Comparison of ENCODE assay signal across 15 mouse cellular contexts in the genomic region with DNA sequence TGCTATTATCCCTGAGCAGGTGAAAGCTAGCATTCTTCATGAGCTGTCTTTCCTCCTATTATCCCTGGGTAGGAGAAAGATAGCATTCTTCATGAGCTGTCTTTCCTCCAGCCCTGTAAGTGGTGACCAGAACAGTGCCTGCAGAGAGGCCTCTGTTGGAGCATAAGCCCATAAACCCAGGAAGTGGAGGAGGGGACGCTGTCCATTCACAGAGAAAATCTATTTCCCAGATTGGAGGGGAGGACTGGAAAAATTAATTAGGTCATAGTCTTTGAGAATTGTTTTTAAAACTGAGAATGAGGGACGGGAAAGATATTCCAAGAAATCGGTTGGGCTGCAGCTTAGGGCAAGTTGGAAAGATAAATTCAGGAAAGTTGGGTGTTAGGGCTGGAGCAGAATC. TPM values are rescaled to one million over a fixed set of nuclear protein-coding genes. Genes with fewer than 3 reads are reported as not detected.
DNase-seq lines count a peak whose midpoint lies in the region; ATAC-seq and TF ChIP-seq lines count a peak whose summit lies in the region.
"Had no signal": no experiment of that assay in that cellular context is flagged by ENCODE, and none has a peak within 500 bp of the region (broad histone marks: within the 10 kb centered on the region; RNA-seq: fewer than 3 reads in every experiment).

No protein-coding gene starts in this region.

- no peak for ATAC-seq in embryonic facial prominence, embryonic 14.5 days (ENCODE audit: low read depth)
- ATAC-seq in intestine, embryonic 14.5 days (replicated peaks; ENCODE audit: low FRiP score, low TSS enrichment, low read depth) = no peak
- no peak for ATAC-seq in intestine, embryonic 15.5 days
- no peak for ATAC-seq in limb, embryonic 13.5 days (ENCODE audit: low FRiP score, low read depth)

- peak overlapping the region; percentile 45; the same call in 1 of the 2 replicates for H3K27ac ChIP-seq in embryonic facial prominence, embryonic 14.5 days (replicated peaks; ENCODE audit: low read depth, low read length)
- no peak overlapping the region for H3K27ac ChIP-seq in embryonic facial prominence, embryonic 10.5 days (replicated peaks)
- H3K27ac ChIP-seq in intestine, embryonic 14.5 days (ENCODE audit: low read depth) = peak overlapping the region; percentile 33; the same call in 1 of the 2 replicates
- H3K27ac ChIP-seq in intestine, embryonic 15.5 days = no peak overlapping the region
- peak overlapping the region; percentile 94 for H3K27ac ChIP-seq in CH12.LX (ENCODE audit: insufficient read depth, low read depth)
- H3K27ac ChIP-seq in limb, embryonic 13.5 days = peak overlapping the region; percentile 49

- no peaks in the 10 kb centered on the region for H3K36me3 ChIP-seq in embryonic facial prominence, embryonic 14.5 days (ENCODE audit: control insufficient read depth, insufficient read depth, low read length)
- no peaks in the 10 kb centered on the region for H3K36me3 ChIP-seq in embryonic facial prominence, embryonic 10.5 days (replicated peaks)
- no peaks in the 10 kb centered on the region for H3K36me3 ChIP-seq in intestine, embryonic 14.5 days (ENCODE audit: control insufficient read depth, insufficient read depth, low read length)
- H3K36me3 ChIP-seq in intestine, embryonic 15.5 days = no peaks in the 10 kb centered on the region
- peaks cover 0 to 5% of the 10 kb centered on the region in 2 experiments for H3K36me3 ChIP-seq in CH12.LX (replicated peaks in 1 of 2; ENCODE audit: control insufficient read depth in 1 of 2, insufficient read depth in 1 of 2, low read length in 1 of 2)
- H3K36me3 ChIP-seq in limb, embryonic 13.5 days = no peaks in the 10 kb centered on the region
- H3K36me3 ChIP-seq: liver, embryonic 13.5 days; midbrain, embryonic 10.5 days had no signal

- dilution Hi-C loops in CH12.LX (cut with MboI; ENCODE audit: extremely low pct_ligation_motif_present, extremely low pct_unique_long_range_greater_than_20kb, low sequenced_read_pairs) = no loop called here

- H3K27me3 ChIP-seq in embryonic facial prominence, embryonic 14.5 days (replicated peaks; ENCODE audit: control insufficient read depth, insufficient read depth, low read length) = no peaks in the 10 kb centered on the region
- no peaks in the 10 kb centered on the region for H3K27me3 ChIP-seq in embryonic facial prominence, embryonic 10.5 days (replicated peaks; ENCODE audit: low read depth, poor library complexity, severe bottlenecking)
- no peaks in the 10 kb centered on the region for H3K27me3 ChIP-seq in intestine, embryonic 14.5 days (replicated peaks; ENCODE audit: control insufficient read depth, insufficient read depth, low read length)
- H3K27me3 ChIP-seq in intestine, embryonic 15.5 days (replicated peaks) = no peaks in the 10 kb centered on the region
- no peaks in the 10 kb centered on the region for H3K27me3 ChIP-seq in CH12.LX (replicated peaks)
- no peaks in the 10 kb centered on the region for H3K27me3 ChIP-seq in limb, embryonic 13.5 days
- H3K27me3 ChIP-seq: liver, embryonic 13.5 days had no signal

- no peak overlapping the region for H3K9ac ChIP-seq in embryonic facial prominence, embryonic 14.5 days (ENCODE audit: low read depth, low read length)
- H3K9ac ChIP-seq in intestine, embryonic 14.5 days (ENCODE audit: low read length) = no peak overlapping the region
- no peak overlapping the region for H3K9ac ChIP-seq in intestine, embryonic 15.5 days
- peak overlapping the region; percentile 35; the same call in 1 of the 2 replicates for H3K9ac ChIP-seq in CH12.LX (ENCODE audit: insufficient read depth, low read depth)
- peak overlapping the region; percentile 40; the same call in 1 of the 2 replicates for H3K9ac ChIP-seq in limb, embryonic 13.5 days
- H3K9ac ChIP-seq: liver, embryonic 13.5 days had no signal

- no peaks in the 10 kb centered on the region; the same call in 1 of the 2 replicates for H3K79me2 ChIP-seq in CH12.LX (replicated peaks; ENCODE audit: control insufficient read depth, extremely low read depth, insufficient read depth, poor library complexity, severe bottlenecking)

- TF ChIP-seq EP300 in CH12.LX (IDR thresholded peaks at IDR 0.05; ENCODE audit: low read length) = no peak

- H3K4me2 ChIP-seq in embryonic facial prominence, embryonic 14.5 days (ENCODE audit: low read depth, low read length) = no peak overlapping the region
- no peak overlapping the region for H3K4me2 ChIP-seq in intestine, embryonic 14.5 days (ENCODE audit: low read length)
- H3K4me2 ChIP-seq in intestine, embryonic 15.5 days (replicated peaks) = no peak overlapping the region
- H3K4me2 ChIP-seq in CH12.LX (ENCODE audit: insufficient read depth, low read depth, poor library complexity, severe bottlenecking) = peak overlapping the region; percentile 80; the same call in 1 of the 2 replicates
- peak overlapping the region; percentile 39 for H3K4me2 ChIP-seq in limb, embryonic 13.5 days (replicated peaks)
- H3K4me2 ChIP-seq: liver, embryonic 13.5 days had no signal

- WGBS in embryonic facial prominence, embryonic 14.5 days = 58% methylated on average over 3 of the region's 3 CpGs
- WGBS in embryonic facial prominence, embryonic 10.5 days = 73% methylated on average over 3 of the region's 3 CpGs
- 50% methylated on average over 3 of the region's 3 CpGs for WGBS in intestine, embryonic 14.5 days
- WGBS in intestine, embryonic 15.5 days = 52% methylated on average over 3 of the region's 3 CpGs
- 50% methylated on average over 3 of the region's 3 CpGs for WGBS in limb, embryonic 13.5 days

- no peaks in the 10 kb centered on the region for H3K9me3 ChIP-seq in embryonic facial prominence, embryonic 14.5 days (ENCODE audit: control insufficient read depth, low read length)
- H3K9me3 ChIP-seq in embryonic facial prominence, embryonic 10.5 days = no peaks in the 10 kb centered on the region
- H3K9me3 ChIP-seq in intestine, embryonic 14.5 days (ENCODE audit: control insufficient read depth, low read length) = no peaks in the 10 kb centered on the region
- H3K9me3 ChIP-seq in intestine, embryonic 15.5 days = no peaks in the 10 kb centered on the region
- H3K9me3 ChIP-seq in CH12.LX (replicated peaks; ENCODE audit: low read length) = no peaks in the 10 kb centered on the region
- no peaks in the 10 kb centered on the region for H3K9me3 ChIP-seq in limb, embryonic 13.5 days
- H3K9me3 ChIP-seq: liver, embryonic 13.5 days; midbrain, embryonic 10.5 days had no signal

- DNase-seq in embryonic facial prominence, embryonic 14.5 days (ENCODE audit: low spot score) = no peak
- no peak for DNase-seq in embryonic facial prominence, embryonic 10.5 days (ENCODE audit: low spot score)
- no peak for DNase-seq in intestine, embryonic 14.5 days (ENCODE audit: low spot score)
- DNase-seq in CH12.LX (ENCODE audit: extremely low read depth) (no peak), adipocyte (ENCODE audit: low spot score) (no peak)
- DNase-seq in layer of hippocampus, postnatal 25 days (ENCODE audit: extremely low spot score in 1 of 2, low spot score in 1 of 2) = no peak
- DNase-seq: liver, embryonic 13.5 days; spleen, adult 18-20 months; thymus, postnatal 36 days had no signal

- TF ChIP-seq RAD21 in CH12.LX (IDR thresholded peaks at IDR 0.05; ENCODE audit: low read depth, low read length) = no peak

- in situ Hi-C loops in CH12.LX (cut with MboI; ENCODE audit: low pct_ligation_motif_present, low pct_unique_long_range_greater_than_20kb, low sequenced_read_pairs) = loop anchor here (25.0 kb wide), 1 partner anchor 700 kb away; no protein-coding TSS in a partner anchor

- TF ChIP-seq CTCF in CH12.LX (conservative IDR thresholded peaks at IDR 0.05 in 1 of 2, IDR thresholded peaks at IDR 0.05 in 1 of 2; ENCODE audit: low read depth in 2 of 2, low read length in 2 of 2) = no peak

- H3K4me1 ChIP-seq in embryonic facial prominence, embryonic 14.5 days (ENCODE audit: control insufficient read depth, insufficient read depth, low read length) = 0 out of 2 replicates have a peak, but pooled peaks cover 3% of the 10 kb centered on the region
- peaks cover 11% of the 10 kb centered on the region for H3K4me1 ChIP-seq in embryonic facial prominence, embryonic 10.5 days
- H3K4me1 ChIP-seq in intestine, embryonic 14.5 days (replicated peaks; ENCODE audit: control insufficient read depth, insufficient read depth, low read length) = peaks cover 10% of the 10 kb centered on the region; the same call in 1 of the 2 replicates
- peaks cover 8% of the 10 kb centered on the region; the same call in 1 of the 2 replicates for H3K4me1 ChIP-seq in intestine, embryonic 15.5 days (replicated peaks)
- peaks cover 32 to 83% of the 10 kb centered on the region in 2 experiments for H3K4me1 ChIP-seq in CH12.LX (ENCODE audit: control insufficient read depth in 1 of 2, insufficient read depth in 2 of 2)
- peaks cover 22% of the 10 kb centered on the region for H3K4me1 ChIP-seq in limb, embryonic 13.5 days

- no peak overlapping the region for H3K4me3 ChIP-seq in embryonic facial prominence, embryonic 14.5 days (ENCODE audit: low read depth, low read length)
- H3K4me3 ChIP-seq in embryonic facial prominence, embryonic 10.5 days = no peak overlapping the region
- H3K4me3 ChIP-seq in intestine, embryonic 14.5 days (ENCODE audit: low read depth, low read length) = no peak overlapping the region
- H3K4me3 ChIP-seq in intestine, embryonic 15.5 days (replicated peaks) = no peak overlapping the region
- H3K4me3 ChIP-seq in CH12.LX (replicated peaks in 1 of 3; ENCODE audit: low read depth in 2 of 3, low read length in 2 of 3, poor library complexity in 1 of 3) = no peak overlapping the region
- H3K4me3 ChIP-seq in limb, embryonic 13.5 days = no peak overlapping the region
- H3K4me3 ChIP-seq: liver, embryonic 13.5 days; midbrain, embryonic 10.5 days had no signal

- no peak for TF ChIP-seq POLR2A in CH12.LX (IDR thresholded peaks at IDR 0.05; ENCODE audit: low read depth, low read length)

TF ChIP-seq in CH12.LX, 34 proteins besides CTCF, POLR2A, EP300 and RAD21:
- peak; percentile 11; the same call in 1 of the 2 replicates for TF ChIP-seq ELF1 (IDR thresholded peaks at IDR 0.05; ENCODE audit: low read depth, low read length)
- TF ChIP-seq JUN (IDR thresholded peaks at IDR 0.05; ENCODE audit: insufficient read depth, low read depth, low read length) = no peak

RNA-seq across cellular contexts. Expression of gene Ctla4, which starts 24.3 kb away (rescaled TPM):
- polyA plus RNA-seq in embryonic facial prominence, embryonic 14.5 days (2014; fragmentation: Nextera tagmentation; extraction: Ambion mirVana) = not detected in 2 replicates
- not detected in 2 replicates for polyA plus RNA-seq in embryonic facial prominence, embryonic 10.5 days (2016; fragmentation: Nextera tagmentation; extraction: Ambion mirVana)
- not detected in 2 replicates for polyA plus RNA-seq in intestine, embryonic 14.5 days (2014; fragmentation: Nextera tagmentation; extraction: Ambion mirVana)
- polyA plus RNA-seq in intestine, embryonic 15.5 days (2015; fragmentation: Nextera tagmentation; extraction: Ambion mirVana) = not detected in 2 replicates
- total RNA-seq in CH12.LX (2012; rRNA removed) (27.4 and 54.7 TPM in 2 replicates), CH12.LX (2014; rRNA removed) (49.8 and 53.7 TPM in 2 replicates)
- polyA plus RNA-seq in CH12.LX (2012; ENCODE audit: insufficient read length, low read depth) = 11.6 and 13.1 TPM in 2 replicates
- 0.09 and 0.38 TPM in 2 replicates for polyA plus RNA-seq in limb, embryonic 13.5 days (2015; fragmentation: Nextera tagmentation; extraction: Ambion mirVana)
- not detected for total RNA-seq in layer of hippocampus, postnatal 25 days (2021)
- total RNA-seq: ES-E14; gastrocnemius, postnatal 4 days had no signal
- polyA plus RNA-seq: forebrain, embryonic 11.5 days; liver, embryonic 13.5 days; midbrain, embryonic 10.5 days had no signal

Comparison
In these comparisons a context has a peak if more than half of its experiments do, and no peak if none do; other contexts are left out.
1. H3K27ac ChIP-seq: peak in embryonic facial prominence, embryonic 14.5 days (single experiment), intestine, embryonic 14.5 days (single experiment), CH12.LX (single experiment) and limb, embryonic 13.5 days (single experiment); none in embryonic facial prominence, embryonic 10.5 days (single experiment) and intestine, embryonic 15.5 days (single experiment).
2. H3K4me2 ChIP-seq: peak in CH12.LX (single experiment) and limb, embryonic 13.5 days (single experiment); none in embryonic facial prominence, embryonic 14.5 days (single experiment), intestine, embryonic 14.5 days (single experiment) and intestine, embryonic 15.5 days (single experiment).
3. H3K9ac ChIP-seq: peak in CH12.LX (single experiment) and limb, embryonic 13.5 days (single experiment); none in embryonic facial prominence, embryonic 14.5 days (single experiment), intestine, embryonic 14.5 days (single experiment) and intestine, embryonic 15.5 days (single experiment).